Mouse (Mus musculus) limb, embryonic 13.5 days (tissue): ENCODE measurements around the gene Shq1. TPM values are rescaled to one million over a fixed set of nuclear protein-coding genes. Genes with fewer than 3 reads are reported as not detected.
A peak's percentile ranks its signal among the peaks of the same experiment; 100 is the strongest.

Source experiments
- ATAC-seq: fragments of 200-750 bp; cut with Nextera tagmentation; 2 replicates; pipeline ENCODE4 v1.8.0; 2017; ENCODE audit warnings: low read depth, moderate number of reproducible peaks, moderate TSS enrichment; ENCODE audit not compliant: low FRiP score
- H3K27ac ChIP-seq: fragments of 300-500 bp; sonication (generic); 2 replicates; pipeline ENCODE4 v1.5.1; 2015; ENCODE audit warnings: inconsistent platforms, mild to moderate bottlenecking, moderate library complexity
- H3K27me3 ChIP-seq: fragments of 300-500 bp; sonication (generic); 2 replicates; pipeline ENCODE4 v1.6.1; 2015; ENCODE audit warnings: mild to moderate bottlenecking, inconsistent platforms
- H3K36me3 ChIP-seq: fragments of 300-500 bp; sonication (generic); 2 replicates; pipeline ENCODE4 v1.6.1; 2015; ENCODE audit warnings: inconsistent platforms, mild to moderate bottlenecking, moderate library complexity
- H3K4me1 ChIP-seq: fragments of 300-500 bp; sonication (generic); 2 replicates; pipeline ENCODE4 v1.6.1; 2015; ENCODE audit warnings: inconsistent platforms
- H3K4me2 ChIP-seq: fragments of 300-500 bp; sonication (generic); replicated peaks from 2 replicates; pipeline ENCODE4 v1.6.1; 2015; ENCODE audit warnings: inconsistent platforms, mild to moderate bottlenecking, moderate library complexity
- H3K4me3 ChIP-seq: fragments of 300-500 bp; sonication (generic); 2 replicates; pipeline ENCODE4 v1.5.1; 2015; ENCODE audit warnings: moderate library complexity, mild to moderate bottlenecking, inconsistent platforms
- H3K9ac ChIP-seq: fragments of 300-500 bp; sonication (generic); 2 replicates; pipeline ENCODE4 v1.6.1; 2015; ENCODE audit warnings: mild to moderate bottlenecking, inconsistent platforms
- H3K9me3 ChIP-seq: fragments of 300-500 bp; sonication (generic); 2 replicates; pipeline ENCODE4 v1.6.1; 2016; ENCODE audit warnings: inconsistent platforms
- WGBS: fragments of 180-500 bp; shearing (Covaris S2); methylation state at CpG from one replicate; pipeline ENCODE4 v1.1.7; 2015; 5-methylcytosine and 5-hydroxymethylcytosine counted together
- polyA plus RNA-seq: library from polyadenylated mRNA; unstranded; fragments of >200 nt; fragmentation: Nextera tagmentation; extraction: Ambion mirVana; gene quantifications from 2 replicates; pipeline ENCODE4 v1.2.1, GENCODE M21; 2015

The Shq1 gene
- polyA plus RNA-seq, result 17.5 and 18.6 TPM in 2 replicates

- peaks cover 14% of the 10 kb centered on the region for H3K4me1 ChIP-seq
- under 1% methylated on average over 49 of the region's 49 CpGs for WGBS
- peak within 1 kb of the TSS; percentile 96 for H3K4me2 ChIP-seq
- H3K36me3 ChIP-seq, result no peaks in the 10 kb centered on the region
- peak within 1 kb of the TSS; percentile 83 for H3K4me3 ChIP-seq
- H3K27ac ChIP-seq, result no peak within 1 kb of the TSS
- peak within 1 kb of the TSS; percentile 77 for H3K9ac ChIP-seq
- H3K9me3 ChIP-seq, result no peaks in the 10 kb centered on the region
- peak; percentile 91 for ATAC-seq
- 0 out of 2 replicates have a peak, but pooled peaks cover 9% of the 10 kb centered on the region for H3K27me3 ChIP-seq
Measured at GRCm38 (mm10) chr6:100670880-100671344, at the start of gene Shq1. Shq1 (minus strand) TSS chr6:100671157.

GRCm38 (mm10) chr6:100720098-100720501 is 49.1 kb upstream of the Shq1 start:
- no peak overlapping the region for H3K4me2 ChIP-seq
- no peaks in the 10 kb centered on the region for H3K9me3 ChIP-seq
- no peak overlapping the region for H3K9ac ChIP-seq
- ATAC-seq, result 0 out of 2 replicates have a peak, but pooled peaks have one; percentile 41
- peaks cover 27% of the 10 kb centered on the region for H3K4me1 ChIP-seq
- peaks cover 5% of the 10 kb centered on the region; the same call in 1 of the 2 replicates for H3K36me3 ChIP-seq
- no peak overlapping the region for H3K27ac ChIP-seq
- no peaks in the 10 kb centered on the region for H3K27me3 ChIP-seq
- 65% methylated on average over 6 of the region's 6 CpGs for whole genome bisulfite sequencing
- no peak overlapping the region for H3K4me3 ChIP-seq

DNA sequence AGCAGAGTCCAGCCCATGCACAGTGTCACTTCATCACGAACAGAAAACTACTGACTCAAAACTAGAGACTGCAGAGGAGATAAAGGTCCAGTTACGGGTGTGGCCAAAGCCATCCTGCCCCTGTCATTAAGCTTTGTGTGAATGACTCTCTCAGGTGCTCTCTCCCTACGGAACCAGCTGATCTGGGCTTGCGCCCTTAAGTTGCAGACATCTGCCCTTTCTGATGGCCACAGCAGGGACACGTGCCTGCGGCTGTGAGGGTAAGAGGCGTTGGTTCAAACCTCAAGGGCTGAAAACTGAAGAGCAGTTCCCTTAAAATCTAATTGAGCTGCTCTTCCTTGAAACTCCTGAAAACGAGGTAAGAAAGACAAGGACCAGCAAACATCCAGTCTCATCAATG is 45.9 kb upstream of the Shq1 start:
- H3K27me3 ChIP-seq, result no peaks in the 10 kb centered on the region
- peaks cover 15% of the 10 kb centered on the region for H3K4me1 ChIP-seq
- no peak overlapping the region for H3K4me2 ChIP-seq
- H3K9me3 ChIP-seq, result no peaks in the 10 kb centered on the region
- no peak overlapping the region for H3K27ac ChIP-seq
- ATAC-seq, result no peak
- no peak overlapping the region for H3K9ac ChIP-seq
- H3K4me3 ChIP-seq, result no peak overlapping the region
- 77% methylated on average over 8 of the region's 8 CpGs for WGBS
- peaks cover 5% of the 10 kb centered on the region; the same call in 1 of the 2 replicates for H3K36me3 ChIP-seq

GRCm38 (mm10) chr6:100716152-100716551 is 45.2 kb upstream of the Shq1 start:
- Histone ChIP-seq H3K27ac (no peak overlapping the region), H3K9ac (no peak overlapping the region), H3K9me3 (no peaks in the 10 kb centered on the region), H3K4me2 (no peak overlapping the region), H3K36me3 (peaks cover 5% of the 10 kb centered on the region; the same call in 1 of the 2 replicates), H3K27me3 (no peaks in the 10 kb centered on the region), H3K4me3 (no peak overlapping the region), H3K4me1 (peaks cover 9% of the 10 kb centered on the region)
- 81% methylated on average over 7 of the region's 7 CpGs for WGBS
- no peak for ATAC-seq

DNA sequence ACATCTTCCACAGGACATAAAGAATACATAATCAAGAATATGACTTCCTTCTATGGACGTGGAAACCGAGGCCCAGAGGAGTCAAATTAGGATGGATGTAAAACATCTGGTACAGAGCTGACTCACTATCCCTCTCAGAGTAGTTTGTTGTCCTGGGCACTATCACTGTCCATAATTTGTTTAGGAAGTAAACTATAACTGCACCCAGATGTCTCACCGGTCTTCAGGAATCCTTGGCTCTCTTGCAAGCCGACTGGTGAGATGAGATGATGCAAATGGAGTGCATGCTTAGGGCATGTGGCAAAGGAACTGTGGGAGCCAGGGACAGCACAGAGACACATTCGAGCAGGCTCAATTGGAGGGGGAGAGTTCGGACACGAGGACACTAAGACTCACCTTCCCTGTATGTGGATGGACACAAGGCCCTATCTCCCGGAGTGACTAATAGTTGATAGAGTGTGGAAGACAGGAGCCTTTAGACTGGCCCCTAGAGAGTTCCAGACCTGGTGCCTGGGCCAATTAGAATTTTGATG is 44.4 kb upstream of the Shq1 start:
- Histone ChIP-seq H3K27me3 (no peaks in the 10 kb centered on the region), H3K27ac (no peak overlapping the region), H3K9ac (no peak overlapping the region), H3K36me3 (peaks cover 5% of the 10 kb centered on the region; the same call in 1 of the 2 replicates), H3K4me1 (peaks cover 5% of the 10 kb centered on the region; the same call in 1 of the 2 replicates), H3K4me3 (no peak overlapping the region), H3K4me2 (no peak overlapping the region), H3K9me3 (no peaks in the 10 kb centered on the region)
- ATAC-seq, result no peak
- WGBS, result 67% methylated on average over 8 of the region's 8 CpGs

GRCm38 (mm10) chr6:100710866-100711265 is 39.9 kb upstream of the Shq1 start:
- no peak overlapping the region for H3K27ac ChIP-seq
- no peak overlapping the region for H3K4me3 ChIP-seq
- H3K4me1 ChIP-seq, result peaks cover 37% of the 10 kb centered on the region
- H3K9ac ChIP-seq, result no peak overlapping the region
- no peaks in the 10 kb centered on the region for H3K9me3 ChIP-seq
- no peak overlapping the region for H3K4me2 ChIP-seq
- no peak for ATAC-seq
- H3K36me3 ChIP-seq, result no peaks in the 10 kb centered on the region
- 85% methylated on average over 5 of the region's 5 CpGs for WGBS
- no peaks in the 10 kb centered on the region for H3K27me3 ChIP-seq

DNA sequence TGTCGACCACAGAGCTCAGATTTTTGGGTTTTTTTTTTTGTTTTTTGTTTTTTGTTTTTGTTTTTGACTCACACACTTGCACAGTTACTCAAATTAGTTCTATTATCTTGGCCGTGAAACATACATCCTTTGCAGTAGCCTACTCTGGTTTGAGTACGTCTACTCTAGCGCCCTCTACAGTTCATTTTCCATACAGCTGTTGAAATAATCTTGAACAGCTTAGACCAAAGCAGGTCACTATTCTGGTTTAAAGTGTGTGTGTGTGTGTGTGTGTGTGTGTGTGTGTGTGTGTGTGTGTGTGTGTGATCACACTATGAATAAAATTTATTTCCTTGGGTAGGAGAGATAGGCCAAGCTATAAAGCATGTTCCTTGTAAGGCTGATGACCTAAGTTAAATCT is 39.2 kb upstream of the Shq1 start:
- Histone ChIP-seq H3K27ac (no peak overlapping the region), H3K36me3 (no peaks in the 10 kb centered on the region), H3K4me2 (no peak overlapping the region), H3K27me3 (no peaks in the 10 kb centered on the region), H3K4me3 (no peak overlapping the region), H3K9me3 (no peaks in the 10 kb centered on the region), H3K9ac (no peak overlapping the region), H3K4me1 (peaks cover 44% of the 10 kb centered on the region)
- 45% methylated on average over 4 of the region's 4 CpGs for WGBS
- no peak for ATAC-seq

DNA sequence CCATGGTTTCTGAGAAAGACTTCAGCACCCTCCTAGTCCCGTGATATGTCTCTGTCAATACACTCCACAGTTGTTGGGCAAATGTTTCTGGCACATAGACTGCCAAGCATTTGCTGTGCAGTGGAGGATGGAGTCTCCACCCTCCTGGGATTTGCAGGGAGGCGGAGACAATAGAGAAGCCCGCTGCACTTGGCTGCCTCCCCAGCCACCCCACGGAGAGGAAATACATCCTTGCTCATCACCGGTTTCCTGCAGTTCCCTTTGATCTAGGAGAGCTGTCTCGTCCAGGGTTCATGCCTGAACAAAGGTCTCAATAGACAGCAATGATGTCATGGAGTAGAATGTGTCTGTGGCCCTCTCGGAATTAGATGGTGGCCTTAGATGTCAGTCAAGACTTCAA is 38.5 kb upstream of the Shq1 start:
- H3K4me2 ChIP-seq, result peak overlapping the region; percentile 21; the same call in 1 of the 2 replicates
- no peak overlapping the region for H3K4me3 ChIP-seq
- H3K27ac ChIP-seq, result no peak overlapping the region
- H3K4me1 ChIP-seq, result peaks cover 45% of the 10 kb centered on the region
- H3K9me3 ChIP-seq, result no peaks in the 10 kb centered on the region
- ATAC-seq, result no peak
- no peaks in the 10 kb centered on the region for H3K27me3 ChIP-seq
- WGBS, result 35% methylated on average over 7 of the region's 7 CpGs
- H3K36me3 ChIP-seq, result no peaks in the 10 kb centered on the region
- no peak overlapping the region for H3K9ac ChIP-seq

- Histone ChIP-seq H3K4me1 (peaks cover 48% of the 10 kb centered on the region), H3K9ac (no peak overlapping the region), H3K27me3 (no peaks in the 10 kb centered on the region), H3K4me3 (no peak overlapping the region), H3K4me2 (no peak overlapping the region), H3K9me3 (no peaks in the 10 kb centered on the region), H3K36me3 (no peaks in the 10 kb centered on the region), H3K27ac (no peak overlapping the region)
- 80% methylated on average over 9 of the region's 9 CpGs for WGBS
- no peak for ATAC-seq
Measured at GRCm38 (mm10) chr6:100708996-100709395, 38.0 kb upstream of the Shq1 start.

DNA sequence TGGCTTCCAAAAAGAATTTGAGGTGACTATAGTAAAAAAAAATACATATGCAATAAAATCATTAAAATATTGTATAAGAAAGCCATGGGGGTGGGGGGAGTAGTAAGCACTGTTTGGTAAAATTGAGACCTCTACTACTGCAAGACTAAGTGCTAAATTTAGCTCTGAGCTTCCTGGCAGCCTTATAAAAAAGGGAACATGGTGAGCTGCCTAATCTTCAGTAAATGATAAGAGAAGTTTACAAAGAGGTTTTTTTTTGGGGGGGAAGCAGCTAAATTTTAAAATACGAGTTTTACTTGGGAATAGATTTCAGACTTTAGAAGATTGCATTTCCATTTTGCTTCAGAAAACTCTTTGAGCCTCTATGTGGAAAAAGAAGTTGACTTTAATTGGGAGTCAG is 37.3 kb upstream of the Shq1 start:
- Histone ChIP-seq H3K4me2 (peak overlapping the region; percentile 78), H3K36me3 (no peaks in the 10 kb centered on the region), H3K27ac (peak overlapping the region; percentile 89; the same call in 1 of the 2 replicates), H3K9ac (no peak overlapping the region), H3K27me3 (no peaks in the 10 kb centered on the region; the same call in 1 of the 2 replicates), H3K4me3 (no peak overlapping the region), H3K4me1 (peaks cover 52% of the 10 kb centered on the region), H3K9me3 (no peaks in the 10 kb centered on the region)
- ATAC-seq, result no peak
- WGBS, result 76% methylated on average over 1 of the region's 1 CpGs

GRCm38 (mm10) chr6:100707557-100707956 is 36.6 kb upstream of the Shq1 start:
- 18% methylated on average over 7 of the region's 7 CpGs for WGBS
- peaks cover 52% of the 10 kb centered on the region for H3K4me1 ChIP-seq

GRCm38 (mm10) chr6:100706861-100707260 is 35.9 kb upstream of the Shq1 start:
- Histone ChIP-seq H3K9ac (no peak overlapping the region), H3K4me3 (peak overlapping the region; percentile 20), H3K4me1 (peaks cover 52% of the 10 kb centered on the region), H3K36me3 (no peaks in the 10 kb centered on the region), H3K27me3 (no peaks in the 10 kb centered on the region; the same call in 1 of the 2 replicates), H3K27ac (peak overlapping the region; percentile 89; the same call in 1 of the 2 replicates), H3K9me3 (no peaks in the 10 kb centered on the region), H3K4me2 (peak overlapping the region; percentile 78)
- no peak for ATAC-seq
- 78% methylated on average over 6 of the region's 6 CpGs for WGBS

More at GRCm38 (mm10) chr6:100707557-100707956, 36.6 kb upstream of the Shq1 start:
- H3K9me3 ChIP-seq, result no peaks in the 10 kb centered on the region
- H3K4me2 ChIP-seq, result peak overlapping the region; percentile 78
- ATAC-seq, result no peak; the same call in 1 of the 2 replicates
- H3K27ac ChIP-seq, result peak overlapping the region; percentile 89
- no peaks in the 10 kb centered on the region for H3K36me3 ChIP-seq
- peak overlapping the region; percentile 21 for H3K4me3 ChIP-seq
- H3K9ac ChIP-seq, result 0 out of 2 replicates have a peak overlapping the region, but pooled peaks have one; percentile 31
- H3K27me3 ChIP-seq, result no peaks in the 10 kb centered on the region; the same call in 1 of the 2 replicates
